In the genomic region with DNA sequence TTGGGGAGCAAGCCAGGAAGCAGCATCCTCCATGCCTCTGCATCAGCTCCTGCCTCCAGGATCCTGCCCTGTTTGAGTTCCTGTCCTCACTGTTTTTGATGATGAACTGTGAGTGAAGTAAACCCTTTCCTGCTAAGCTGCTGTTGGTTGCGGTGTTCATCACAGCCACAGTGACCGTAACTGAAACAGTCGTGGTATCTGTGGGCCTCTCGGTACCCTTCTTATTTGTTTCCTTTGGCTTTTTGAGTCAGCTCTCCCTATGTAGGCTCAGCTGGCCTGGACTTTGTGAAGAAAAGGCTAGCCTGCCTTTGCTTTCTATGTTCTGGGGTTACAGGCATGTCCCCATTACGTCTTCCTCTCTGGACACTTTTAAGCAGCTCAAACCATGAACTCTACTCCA, we compare ENCODE assay signal across 22 mouse cellular contexts. TPM values are rescaled to one million over a fixed set of nuclear protein-coding genes. Genes with fewer than 3 reads are reported as not detected.
A peak's percentile ranks its signal among the peaks of the same experiment; 100 is the strongest.
DNase-seq lines count a peak whose midpoint lies in the region; ATAC-seq and TF ChIP-seq lines count a peak whose summit lies in the region.
"Had no signal": no experiment of that assay in that cellular context is flagged by ENCODE, and none has a peak within 500 bp of the region (broad histone marks: within the 10 kb centered on the region; RNA-seq: fewer than 3 reads in every experiment).

No protein-coding gene starts in this region.

- no peaks in the 10 kb centered on the region for H3K36me3 ChIP-seq in liver, postnatal 0 days (replicated peaks; ENCODE audit: insufficient read depth, low read length)
- H3K36me3 ChIP-seq in liver, embryonic 11.5 days (ENCODE audit: control insufficient read depth, insufficient read depth, low read length) = no peaks in the 10 kb centered on the region
- H3K36me3 ChIP-seq: embryonic facial prominence, embryonic 10.5 days; embryonic facial prominence, embryonic 12.5 days; forebrain, embryonic 15.5 days; G1E had no signal

- no peak overlapping the region for H3K4me3 ChIP-seq in liver, postnatal 0 days (ENCODE audit: low read depth, low read length)
- no peak overlapping the region for H3K4me3 ChIP-seq in liver, embryonic 11.5 days (ENCODE audit: low read depth, low read length)
- H3K4me3 ChIP-seq in bone marrow, adult 2 months (replicated peaks; ENCODE audit: control insufficient read depth, low read depth, low read length) = no peak overlapping the region
- H3K4me3 ChIP-seq: embryonic facial prominence, embryonic 10.5 days; embryonic facial prominence, embryonic 12.5 days; forebrain, embryonic 13.5 days; forebrain, embryonic 15.5 days had no signal

- TF ChIP-seq CTCF in liver, postnatal 0 days (IDR thresholded peaks at IDR 0.05; ENCODE audit: low read depth) = no peak
- TF ChIP-seq CTCF in bone marrow, adult 2 months (IDR thresholded peaks at IDR 0.05; ENCODE audit: control insufficient read depth, insufficient read depth, low read length) = no peak

- H3K4me1 ChIP-seq in liver, postnatal 0 days (ENCODE audit: insufficient read depth) = no peaks in the 10 kb centered on the region
- no peaks in the 10 kb centered on the region for H3K4me1 ChIP-seq in liver, embryonic 11.5 days (replicated peaks; ENCODE audit: control insufficient read depth, insufficient read depth, low read length)
- H3K4me1 ChIP-seq in bone marrow, adult 2 months (ENCODE audit: control insufficient read depth, insufficient read depth, low read length) = peaks cover 5% of the 10 kb centered on the region; the same call in 1 of the 2 replicates
- H3K4me1 ChIP-seq: embryonic facial prominence, embryonic 10.5 days; embryonic facial prominence, embryonic 12.5 days had no signal

- no peaks in the 10 kb centered on the region for H3K27me3 ChIP-seq in liver, postnatal 0 days (ENCODE audit: insufficient read depth, low read length)
- H3K27me3 ChIP-seq in liver, embryonic 11.5 days (replicated peaks; ENCODE audit: control insufficient read depth, insufficient read depth, low read length) = no peaks in the 10 kb centered on the region
- H3K27me3 ChIP-seq: embryonic facial prominence, embryonic 12.5 days; forebrain, embryonic 13.5 days; forebrain, embryonic 15.5 days; Patski had no signal

- 0 out of 2 replicates have a peak overlapping the region, but pooled peaks have one; percentile 62 for H3K27ac ChIP-seq in liver, postnatal 0 days (ENCODE audit: low read depth)
- no peak overlapping the region for H3K27ac ChIP-seq in liver, embryonic 11.5 days (ENCODE audit: low read depth, low read length)
- peak overlapping the region; percentile 39; the same call in 1 of the 2 replicates for H3K27ac ChIP-seq in bone marrow, adult 2 months (ENCODE audit: control insufficient read depth, insufficient read depth, low read depth, low read length, poor library complexity)
- H3K27ac ChIP-seq: embryonic facial prominence, embryonic 10.5 days; embryonic facial prominence, embryonic 12.5 days; forebrain, embryonic 13.5 days; forebrain, embryonic 15.5 days had no signal

- H3K9me3 ChIP-seq in liver, postnatal 0 days (ENCODE audit: low read length) = no peaks in the 10 kb centered on the region
- H3K9me3 ChIP-seq in liver, embryonic 11.5 days (ENCODE audit: control insufficient read depth, low read length) = no peaks in the 10 kb centered on the region
- H3K9me3 ChIP-seq: embryonic facial prominence, embryonic 10.5 days; embryonic facial prominence, embryonic 12.5 days; forebrain, embryonic 13.5 days; forebrain, embryonic 15.5 days; G1E had no signal

- H3K4me2 ChIP-seq in liver, postnatal 0 days (ENCODE audit: low read depth, low read length) = no peak overlapping the region
- H3K4me2 ChIP-seq in liver, embryonic 11.5 days = no peak overlapping the region
- H3K4me2 ChIP-seq: embryonic facial prominence, embryonic 12.5 days; forebrain, embryonic 13.5 days; forebrain, embryonic 15.5 days had no signal

- WGBS in liver, postnatal 0 days (ENCODE audit: insufficient replicate concordance) = 80% methylated on average over 5 of the region's 5 CpGs
- 82% methylated on average over 5 of the region's 5 CpGs for WGBS in liver, embryonic 11.5 days
- 79% methylated on average over 5 of the region's 5 CpGs for WGBS in bone marrow, adult 2 months

- TF ChIP-seq EP300 in liver, postnatal 0 days (IDR thresholded peaks at IDR 0.05; ENCODE audit: low read depth) = no peak

- no peak for TF ChIP-seq POLR2A in bone marrow, adult 2 months (IDR thresholded peaks at IDR 0.05; ENCODE audit: borderline replicate concordance, control insufficient read depth, low read depth, low read length)

- no peak overlapping the region for H3K9ac ChIP-seq in liver, postnatal 0 days (replicated peaks)
- H3K9ac ChIP-seq in liver, embryonic 11.5 days (ENCODE audit: low read depth, low read length) = no peak overlapping the region
- H3K9ac ChIP-seq: embryonic facial prominence, embryonic 12.5 days; forebrain, embryonic 13.5 days; forebrain, embryonic 15.5 days; forebrain, postnatal 0 days had no signal

- no peak for ATAC-seq in liver, postnatal 0 days
- ATAC-seq in liver, embryonic 11.5 days (replicated peaks; ENCODE audit: low FRiP score) = no peak
- ATAC-seq: activated CD4-positive, CD25-positive, alpha-beta regulatory T cell, adult 4 months; forebrain, embryonic 13.5 days; forebrain, embryonic 15.5 days; forebrain, postnatal 0 days; Patski had no signal

- DNase-seq in liver, postnatal 0 days = no peak
- DNase-seq in liver, embryonic 11.5 days (ENCODE audit: low spot score) = no peak
- peak; percentile 57 for DNase-seq in A20 (ENCODE audit: low read depth, low spot score)
- DNase-seq in natural killer cell, adult 2 months (ENCODE audit: low spot score in 2 of 2) = no peak
- DNase-seq in right cerebral cortex, adult 18-20 months = no peak
- DNase-seq: adrenal gland, adult 2 months; adrenal gland, postnatal 10 days; adrenal gland, postnatal 25 days; cerebellum, adult 11-12 months; cerebellum, adult 2 months; cerebellum, adult 9-10 months; cerebellum, postnatal 10 days; cerebellum, postnatal 25 days; forebrain, postnatal 0 days had no signal

RNA-seq across cellular contexts. Expression of a gene that starts 47.7 kb away (rescaled TPM):
- polyA plus RNA-seq in liver, postnatal 0 days (2015; fragmentation: Nextera tagmentation; extraction: Ambion mirVana) = 0.73 TPM in 2 replicates
- polyA plus RNA-seq in liver, embryonic 11.5 days (2014; fragmentation: Nextera tagmentation; extraction: Ambion mirVana) = 0.48 and 0.60 TPM in 2 replicates
- polyA plus RNA-seq in bone marrow, adult 2 months (2011; ENCODE audit: insufficient read depth, insufficient read length, low replicate concordance, missing spikeins) = 11.9 and 16.5 TPM in 2 replicates
- polyA plus RNA-seq: G1E had no signal
